Mouse (Mus musculus) heart, embryonic 11.5 days (tissue): ENCODE results near the gene Ovca2. TPM values are rescaled to one million over a fixed set of nuclear protein-coding genes. Genes with fewer than 3 reads are reported as not detected.
A peak's percentile ranks its signal among the peaks of the same experiment; 100 is the strongest.

ENCODE experiments used
- ATAC-seq: fragments of 200-750 bp; cut with Nextera tagmentation; replicated peaks from 2 replicates; pipeline ENCODE4 v1.8.0; 2017; ENCODE audit warnings: moderate library complexity; ENCODE audit not compliant: insufficient number of reproducible peaks, low FRiP score, low TSS enrichment
- H3K27ac ChIP-seq: fragments of 300-500 bp; sonication (generic); 2 replicates; pipeline ENCODE4 v1.5.1; 2014; ENCODE audit warnings: mild to moderate bottlenecking, low read depth, low read length
- H3K27me3 ChIP-seq: fragments of 300-500 bp; sonication (generic); 2 replicates; pipeline ENCODE4 v1.6.1; 2014; ENCODE audit warnings: mild to moderate bottlenecking, low read length, mixed read lengths; ENCODE audit not compliant: control insufficient read depth, insufficient read depth
- H3K36me3 ChIP-seq: fragments of 300-500 bp; sonication (generic); 2 replicates; pipeline ENCODE4 v1.6.1; 2014; ENCODE audit warnings: mild to moderate bottlenecking, low read length, moderate library complexity, mixed read lengths; ENCODE audit not compliant: control insufficient read depth, insufficient read depth
- H3K4me1 ChIP-seq: fragments of 300-500 bp; sonication (generic); 2 replicates; pipeline ENCODE4 v1.6.1; 2014; ENCODE audit warnings: low read length; ENCODE audit not compliant: control insufficient read depth, insufficient read depth
- H3K4me2 ChIP-seq: fragments of 300-500 bp; sonication (generic); 2 replicates; pipeline ENCODE4 v1.6.1; 2014; ENCODE audit warnings: mild to moderate bottlenecking, moderate library complexity
- H3K4me3 ChIP-seq: fragments of 300-500 bp; sonication (generic); 2 replicates; pipeline ENCODE4 v1.5.1; 2014; ENCODE audit warnings: low read depth, low read length
- H3K9ac ChIP-seq: fragments of 300-500 bp; sonication (generic); 2 replicates; pipeline ENCODE4 v1.6.1; 2014; ENCODE audit warnings: mild to moderate bottlenecking, low read depth, low read length, moderate library complexity
- H3K9me3 ChIP-seq: fragments of 300-500 bp; sonication (generic); replicated peaks from 2 replicates; pipeline ENCODE4 v1.6.1; 2016; ENCODE audit warnings: low read length; ENCODE audit not compliant: control insufficient read depth
- WGBS: fragments of 180-500 bp; shearing (Covaris S2); extraction: QIAGEN DNeasy Blood & Tissue Kit; methylation state at CpG from one replicate; pipeline ENCODE4 v1.1.7; 2014; ENCODE audit not compliant: insufficient replicate concordance; 5-methylcytosine and 5-hydroxymethylcytosine counted together
- polyA plus RNA-seq: library from polyadenylated mRNA; unstranded; fragments of >200 nt; fragmentation: Nextera tagmentation; extraction: Ambion mirVana; gene quantifications from 2 replicates; pipeline ENCODE4 v1.2.1, GENCODE M21; 2014

The Ovca2 gene
- 23.4 and 24.6 TPM in 2 replicates for polyA plus RNA-seq

- WGBS = under 1% methylated on average over 33 of the region's 33 CpGs
- peak within 1 kb of the TSS; percentile 79 for H3K27ac ChIP-seq
- H3K4me1 ChIP-seq = peaks cover 11% of the 10 kb centered on the region
- peak within 1 kb of the TSS; percentile 83 for H3K9ac ChIP-seq
- ATAC-seq = peak; percentile 85
- H3K4me2 ChIP-seq = peak within 1 kb of the TSS; percentile 86
- no peaks in the 10 kb centered on the region for H3K9me3 ChIP-seq
- H3K27me3 ChIP-seq = peaks cover 4% of the 10 kb centered on the region
- peaks cover 2% of the 10 kb centered on the region; the same call in 1 of the 2 replicates for H3K36me3 ChIP-seq
- H3K4me3 ChIP-seq = peak within 1 kb of the TSS; percentile 75
These were observed at the start of gene Ovca2 for GRCm38 (mm10) chr11:75178672-75179208. Gene Ovca2, minus strand, starts transcription at chr11:75178835.

- H3K4me1 ChIP-seq = no peaks in the 10 kb centered on the region
- no peak overlapping the region for H3K9ac ChIP-seq
- no peak overlapping the region for H3K4me3 ChIP-seq
- H3K27me3 ChIP-seq = no peaks in the 10 kb centered on the region
- H3K9me3 ChIP-seq = no peaks in the 10 kb centered on the region
- 63% methylated on average over 3 of the region's 3 CpGs for WGBS
- ATAC-seq = no peak
- no peak overlapping the region for H3K27ac ChIP-seq
- H3K36me3 ChIP-seq = no peaks in the 10 kb centered on the region
- no peak overlapping the region for H3K4me2 ChIP-seq
These were observed 49.0 kb upstream of the Ovca2 start for GRCm38 (mm10) chr11:75227632-75228031.

- Histone ChIP-seq H3K4me1 (peaks cover 12% of the 10 kb centered on the region), H3K4me3 (no peak overlapping the region), H3K4me2 (no peak overlapping the region), H3K27me3 (no peaks in the 10 kb centered on the region), H3K36me3 (no peaks in the 10 kb centered on the region), H3K9me3 (no peaks in the 10 kb centered on the region), H3K9ac (no peak overlapping the region), H3K27ac (no peak overlapping the region)
- WGBS = 74% methylated on average over 4 of the region's 4 CpGs
- ATAC-seq = no peak
These were observed 46.2 kb upstream of the Ovca2 start for GRCm38 (mm10) chr11:75224835-75225234.

- no peak overlapping the region for H3K4me2 ChIP-seq
- peaks cover 13% of the 10 kb centered on the region for H3K4me1 ChIP-seq
- H3K27me3 ChIP-seq = no peaks in the 10 kb centered on the region
- no peak overlapping the region for H3K4me3 ChIP-seq
- H3K36me3 ChIP-seq = no peaks in the 10 kb centered on the region
- no peak overlapping the region for H3K9ac ChIP-seq
- no peaks in the 10 kb centered on the region for H3K9me3 ChIP-seq
- H3K27ac ChIP-seq = no peak overlapping the region
- WGBS = 85% methylated on average over 12 of the region's 12 CpGs
- no peak for ATAC-seq
These were observed 45.4 kb upstream of the Ovca2 start for GRCm38 (mm10) chr11:75224062-75224461.

- H3K4me1 ChIP-seq = peaks cover 20% of the 10 kb centered on the region
- no peak overlapping the region for H3K4me3 ChIP-seq
- peak overlapping the region; percentile 43; the same call in 1 of the 2 replicates for H3K27ac ChIP-seq
- no peak overlapping the region for H3K9ac ChIP-seq
- no peak overlapping the region for H3K4me2 ChIP-seq
- no peaks in the 10 kb centered on the region for H3K36me3 ChIP-seq
- no peaks in the 10 kb centered on the region for H3K27me3 ChIP-seq
- 60% methylated on average over 5 of the region's 6 CpGs for WGBS
- no peaks in the 10 kb centered on the region for H3K9me3 ChIP-seq
- no peak for ATAC-seq
These were observed 42.0 kb upstream of the Ovca2 start for GRCm38 (mm10) chr11:75220517-75221145.

- 39% methylated on average over 9 of the region's 9 CpGs for whole genome bisulfite sequencing
- Histone ChIP-seq H3K27ac (0 out of 2 replicates have a peak overlapping the region, but pooled peaks have one; percentile 43), H3K36me3 (no peaks in the 10 kb centered on the region), H3K9ac (no peak overlapping the region), H3K4me3 (no peak overlapping the region), H3K27me3 (no peaks in the 10 kb centered on the region), H3K4me1 (peaks cover 25% of the 10 kb centered on the region), H3K4me2 (peak overlapping the region; percentile 14; the same call in 1 of the 2 replicates), H3K9me3 (no peaks in the 10 kb centered on the region)
- ATAC-seq = no peak
These were observed 41.5 kb upstream of the Ovca2 start for GRCm38 (mm10) chr11:75220115-75220514.

DNA sequence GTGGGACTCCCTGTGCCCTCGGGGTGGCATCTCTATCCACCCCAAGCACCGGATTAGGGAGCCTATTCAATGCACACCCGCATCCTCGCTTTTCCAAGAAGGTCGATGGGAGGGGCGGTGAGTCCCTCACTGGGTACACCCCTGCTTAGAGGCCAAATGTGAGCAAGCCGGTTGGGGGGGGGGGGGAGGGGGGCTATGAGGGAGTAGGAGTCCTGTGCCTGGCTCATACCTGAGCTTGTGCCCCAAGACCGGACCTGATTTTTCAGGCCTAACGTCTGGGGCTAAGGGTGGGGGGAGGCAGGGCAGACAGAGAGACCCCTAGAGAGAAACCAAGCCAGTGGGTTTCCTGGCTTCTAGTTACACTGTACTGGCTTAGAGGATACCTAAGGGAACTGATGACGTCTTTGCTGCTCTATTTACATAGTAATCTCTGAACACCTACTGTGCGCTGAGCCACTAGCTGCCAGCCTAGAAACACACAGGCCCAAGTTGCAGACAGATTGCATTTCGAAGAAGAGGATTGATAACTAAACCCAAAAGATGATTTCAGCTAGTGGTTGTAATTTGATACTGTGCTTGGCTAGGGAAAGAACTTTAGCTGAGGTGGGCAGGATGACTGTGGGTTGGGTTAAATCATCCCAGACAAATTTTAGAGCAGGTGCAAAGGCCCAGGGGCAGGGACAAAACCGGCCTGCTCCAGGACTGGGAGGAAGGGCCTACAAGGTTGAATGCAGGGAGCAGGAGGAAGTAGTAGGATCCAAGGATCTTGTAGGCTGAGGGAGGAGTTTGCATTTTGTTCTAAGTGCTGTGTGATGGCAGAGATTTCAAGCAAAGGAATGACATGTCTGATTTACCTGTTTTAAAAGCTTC, 35.7 kb upstream of the Ovca2 start:
- peak overlapping the region; percentile 75 for H3K4me2 ChIP-seq
- H3K27ac ChIP-seq = peak overlapping the region; percentile 57; the same call in 1 of the 2 replicates
- H3K4me1 ChIP-seq = peaks cover 57% of the 10 kb centered on the region
- ATAC-seq = no peak; the same call in 1 of the 2 replicates
- H3K36me3 ChIP-seq = no peaks in the 10 kb centered on the region
- H3K9me3 ChIP-seq = no peaks in the 10 kb centered on the region
- H3K9ac ChIP-seq = peak overlapping the region; percentile 69
- H3K4me3 ChIP-seq = peak overlapping the region; percentile 34
- 0 out of 2 replicates have a peak, but pooled peaks cover 7% of the 10 kb centered on the region for H3K27me3 ChIP-seq
- 18% methylated on average over 13 of the region's 13 CpGs for WGBS

GRCm38 (mm10) chr11:75213372-75214080, 34.9 kb upstream of the Ovca2 start:
- WGBS = 7% methylated on average over 35 of the region's 35 CpGs
- Histone ChIP-seq H3K9me3 (no peaks in the 10 kb centered on the region), H3K4me2 (peak overlapping the region; percentile 75), H3K27ac (peak overlapping the region; percentile 57), H3K4me3 (peak overlapping the region; percentile 34), H3K9ac (peak overlapping the region; percentile 69), H3K27me3 (0 out of 2 replicates have a peak, but pooled peaks cover 7% of the 10 kb centered on the region), H3K36me3 (no peaks in the 10 kb centered on the region), H3K4me1 (peaks cover 65% of the 10 kb centered on the region)
- no peak for ATAC-seq
